Mouse (Mus musculus) limb, embryonic 14.5 days (tissue): ENCODE measurements around the gene Sec61a1. TPM values are rescaled to one million over a fixed set of nuclear protein-coding genes. Genes with fewer than 3 reads are reported as not detected.

Experiments
- ATAC-seq: fragments of 200-750 bp; cut with Nextera tagmentation; 2 replicates; pipeline ENCODE4 v1.8.0; 2017; ENCODE audit warnings: low read depth, moderate number of reproducible peaks, moderate TSS enrichment; ENCODE audit not compliant: low FRiP score
- DNase-seq: peaks from one replicate; pipeline ENCODE4 v3.0.0-alpha.2; 2015; ENCODE audit warnings: low spot score
- H3K27ac ChIP-seq: fragments of 300-500 bp; sonication (generic); replicated peaks from 2 replicates; pipeline ENCODE4 v1.5.1; 2014; ENCODE audit warnings: low read depth, mild to moderate bottlenecking, low read length, moderate library complexity, mixed read lengths
- H3K27me3 ChIP-seq: fragments of 300-500 bp; sonication (generic); 2 replicates; pipeline ENCODE4 v1.6.1; 2014; ENCODE audit warnings: low read length, mixed read lengths; ENCODE audit not compliant: control insufficient read depth, insufficient read depth
- H3K36me3 ChIP-seq: fragments of 300-500 bp; sonication (generic); 2 replicates; pipeline ENCODE4 v1.6.1; 2014; ENCODE audit warnings: mild to moderate bottlenecking, low read length, moderate library complexity, mixed read lengths; ENCODE audit not compliant: control insufficient read depth, insufficient read depth
- H3K4me1 ChIP-seq: fragments of 300-500 bp; sonication (generic); 2 replicates; pipeline ENCODE4 v1.6.1; 2014; ENCODE audit warnings: antibody characterized with exemption, low read length, mixed read lengths; ENCODE audit not compliant: control insufficient read depth, insufficient read depth
- H3K4me2 ChIP-seq: fragments of 300-500 bp; sonication (generic); replicated peaks from 2 replicates; pipeline ENCODE4 v1.6.1; 2014; ENCODE audit warnings: low read depth, mild to moderate bottlenecking, low read length, moderate library complexity; ENCODE audit not compliant: severe bottlenecking
- H3K4me3 ChIP-seq: fragments of 300-500 bp; sonication (generic); replicated peaks from 2 replicates; pipeline ENCODE4 v1.5.1; 2014; ENCODE audit warnings: low read length
- H3K9ac ChIP-seq: fragments of 300-500 bp; sonication (generic); 2 replicates; pipeline ENCODE4 v1.6.1; 2014; ENCODE audit warnings: mild to moderate bottlenecking, low read depth, low read length, moderate library complexity; ENCODE audit not compliant: severe bottlenecking
- H3K9me3 ChIP-seq: fragments of 300-500 bp; sonication (generic); 2 replicates; pipeline ENCODE4 v1.6.1; 2016; ENCODE audit warnings: low read length; ENCODE audit not compliant: control insufficient read depth
- POLR2A ChIP-seq: fragments of 200-500 bp; IDR thresholded peaks from 2 replicates; pipeline ENCODE4 v1.8.0; 2012; ENCODE audit warnings: inconsistent platforms, mild to moderate bottlenecking, moderate library complexity, borderline replicate concordance; ENCODE audit not compliant: insufficient read depth, insufficient read length; ENCODE audit errors: extremely low read depth
- WGBS: fragments of 180-500 bp; shearing (Covaris S2); extraction: QIAGEN DNeasy Blood & Tissue Kit; methylation state at CpG from one replicate; pipeline ENCODE4 v1.1.7; 2014; 5-methylcytosine and 5-hydroxymethylcytosine counted together
- polyA plus RNA-seq, 2 experiments: library from polyadenylated mRNA; depleted of rRNA in 1 of 2; stranded (reverse) in 1 of 2; unstranded in 1 of 2; fragments of >200 nt; fragmentation: Nextera tagmentation in 1 of 2; extraction: Ambion mirVana in 1 of 2; gene quantifications; 2 replicates each; pipeline versions ENCODE4 v1.2.1 to v1.2.3; 2012 to 2014

Sec61a1 gene
- polyA plus RNA-seq, 2 experiments = 254 to 273 TPM

- Histone ChIP-seq H3K4me2 (no peak overlapping the region), H3K4me3 (no peak overlapping the region), H3K4me1 (no peaks in the 10 kb centered on the region), H3K9ac (no peak overlapping the region), H3K36me3 (peaks cover 88% of the 10 kb centered on the region), H3K27ac (no peak overlapping the region), H3K9me3 (no peaks in the 10 kb centered on the region), H3K27me3 (no peaks in the 10 kb centered on the region)
- no peak for TF ChIP-seq POLR2A
- no peak for DNase-seq
- ATAC-seq = no peak
Observed at GRCm38 (mm10) chr6:88483913-88484312, 34.8 kb downstream of the Sec61a1 start.

GRCm38 (mm10) chr6:88483111-88483510, 35.6 kb downstream of the Sec61a1 start:
- Histone ChIP-seq H3K9ac (no peak overlapping the region), H3K27me3 (no peaks in the 10 kb centered on the region), H3K27ac (no peak overlapping the region), H3K9me3 (no peaks in the 10 kb centered on the region), H3K36me3 (peaks cover 90% of the 10 kb centered on the region), H3K4me3 (no peak overlapping the region), H3K4me1 (no peaks in the 10 kb centered on the region), H3K4me2 (no peak overlapping the region)
- DNase-seq = no peak
- WGBS = 75% methylated on average over 7 of the region's 7 CpGs
- ATAC-seq = no peak
- TF ChIP-seq POLR2A = no peak

GRCm38 (mm10) chr6:88480421-88480820, 38.3 kb downstream of the Sec61a1 start:
- Histone ChIP-seq H3K9me3 (no peaks in the 10 kb centered on the region), H3K27me3 (no peaks in the 10 kb centered on the region), H3K27ac (no peak overlapping the region), H3K9ac (no peak overlapping the region), H3K36me3 (peaks cover 92% of the 10 kb centered on the region), H3K4me1 (no peaks in the 10 kb centered on the region), H3K4me2 (no peak overlapping the region), H3K4me3 (no peak overlapping the region)
- no peak for TF ChIP-seq POLR2A
- DNase-seq (no peak), ATAC-seq (no peak; the same call in 1 of the 2 replicates)
- WGBS = 43% methylated on average over 6 of the region's 6 CpGs

GRCm38 (mm10) chr6:88469878-88470277, 48.8 kb downstream of the Sec61a1 start:
- Histone ChIP-seq H3K9me3 (no peaks in the 10 kb centered on the region), H3K36me3 (peaks cover 75% of the 10 kb centered on the region), H3K4me3 (no peak overlapping the region), H3K9ac (no peak overlapping the region), H3K27ac (no peak overlapping the region), H3K27me3 (no peaks in the 10 kb centered on the region), H3K4me2 (no peak overlapping the region), H3K4me1 (peaks cover 7% of the 10 kb centered on the region)
- DNase-seq (no peak), ATAC-seq (no peak)
- no peak for TF ChIP-seq POLR2A
- 86% methylated on average over 6 of the region's 6 CpGs for WGBS

- Histone ChIP-seq H3K4me2 (peak within 1 kb of the TSS; percentile 82), H3K27ac (no peak within 1 kb of the TSS)
- ATAC-seq = peak; percentile 100
Observed at GRCm38 (mm10) chr6:88465181-88465920, 53.4 kb downstream of the Sec61a1 start, which contains the start of gene Ruvbl1. Ruvbl1 (plus strand) TSS chr6:88465409.

More at GRCm38 (mm10) chr6:88465181-88465920, 53.4 kb downstream of the Sec61a1 start, which contains the start of gene Ruvbl1:
- Histone ChIP-seq H3K27me3 (no peaks in the 10 kb centered on the region), H3K36me3 (peaks cover 31% of the 10 kb centered on the region), H3K4me3 (peak within 1 kb of the TSS; percentile 56), H3K4me1 (peaks cover 7% of the 10 kb centered on the region), H3K9ac (peak within 1 kb of the TSS; percentile 76), H3K9me3 (no peaks in the 10 kb centered on the region)
- 0% methylated on average over 37 of the region's 42 CpGs for WGBS
- peak; percentile 46; the same call in 1 of the 2 replicates for TF ChIP-seq POLR2A
- DNase-seq = peak; percentile 99
